Mouse (Mus musculus) neutrophil, adult 83 days (primary cell): ENCODE results near the gene Smg7. TPM values are rescaled to one million over a fixed set of nuclear protein-coding genes. Genes with fewer than 3 reads are reported as not detected.

Source experiments
- total RNA-seq, 2 experiments: library from RNA; stranded (reverse); gene quantifications; one replicate each; pipeline ENCODE4 v1.2.4; 2023

Smg7 gene
- 10 to 100 TPM; 54.9 to 57.9 TPM for total RNA-seq

DNA sequence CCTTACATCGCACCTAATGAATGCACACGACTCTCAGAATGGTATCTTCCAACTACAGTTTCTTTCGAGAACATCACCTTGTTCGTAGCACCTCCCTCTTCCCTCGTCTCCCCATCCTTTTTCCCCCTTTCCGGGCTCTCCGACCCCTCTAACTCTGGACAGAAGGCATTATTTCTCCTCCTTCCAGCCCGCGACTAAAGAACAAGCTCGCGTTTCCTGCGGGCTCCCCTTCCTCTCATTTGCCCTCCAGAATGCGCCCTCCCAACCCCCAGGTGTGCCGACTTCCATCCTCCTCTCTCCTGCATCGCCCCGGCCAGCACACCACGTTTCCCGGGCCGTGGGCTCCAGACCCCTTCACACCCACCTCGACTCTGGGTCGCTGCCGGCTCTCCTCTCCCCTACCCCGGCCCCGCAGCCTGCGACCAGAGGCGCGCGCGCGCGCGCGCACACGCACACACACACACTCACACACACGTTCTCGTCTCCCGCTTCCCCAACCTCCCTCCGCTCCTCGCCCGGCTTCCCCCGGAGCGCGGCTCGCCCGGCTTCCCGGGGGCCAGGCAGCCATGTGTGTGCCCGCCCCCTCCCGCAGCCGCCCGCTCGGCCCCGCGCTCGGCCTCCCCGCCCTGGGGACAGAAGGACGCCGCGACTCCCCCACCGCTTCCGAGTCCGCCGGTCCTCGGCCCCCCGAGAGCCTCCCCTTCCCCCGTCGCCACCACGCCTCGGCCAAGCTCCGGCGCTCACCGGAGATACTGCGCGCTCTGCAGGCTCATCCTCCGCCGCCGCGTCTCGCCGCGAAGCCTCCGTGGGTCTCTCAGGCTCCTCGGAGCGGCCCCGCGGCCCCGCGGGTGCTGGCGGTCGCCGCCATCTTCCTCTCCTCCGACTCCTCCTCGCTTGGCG is at the start of gene Smg7:
Gene Smg7 (minus strand): TSS at position 882 of the 900 bp plus-strand sequence.

DNA sequence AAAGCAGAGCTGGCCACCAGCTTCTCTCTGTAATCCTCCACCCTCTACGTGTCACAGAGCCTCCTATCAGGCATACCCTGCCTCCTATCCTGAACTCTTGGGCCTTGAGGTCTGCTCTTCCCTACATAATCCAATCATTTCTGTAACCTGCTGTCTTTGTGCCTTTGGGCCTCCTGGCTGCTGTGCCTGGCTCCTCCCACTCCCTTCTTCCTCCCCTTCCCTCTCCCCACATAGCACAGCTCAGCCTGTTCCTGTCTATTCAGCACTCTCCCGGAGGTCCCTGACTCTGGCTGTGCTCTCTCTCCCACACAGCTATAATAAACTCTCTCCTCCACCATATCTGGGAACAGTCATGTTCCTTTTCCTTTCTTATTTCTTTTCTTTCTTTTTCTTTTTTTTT is 102.5 kb downstream of the Smg7 start, which contains the start of gene Ncf2:
Gene Ncf2 (plus strand): TSS at position 298 of the 400 bp plus-strand sequence.

Other genes starting within 250 kb of the Smg7 start
- not detected for gene Apobec4, start 152.1 kb downstream of the Smg7 start, total RNA-seq
- 1 to 10 TPM; 1.5 to 2.3 TPM for gene Rgl1, start 136.3 kb downstream of the Smg7 start, total RNA-seq
- 100 to 1,000 TPM; 449 to 481 TPM for gene Arpc5, start 136.1 kb downstream of the Smg7 start, total RNA-seq
- gene Ncf2, start 102.5 kb downstream of the Smg7 start, total RNA-seq, result 1,000 to 10,000 TPM in 1 of 2 experiments, 100 to 1,000 TPM in 1; 996 to 1,022 TPM
- not detected for gene Nmnat2, start 52.3 kb upstream of the Smg7 start, total RNA-seq